14 mouse cellular contexts compared by ENCODE assay signal in the genomic region with DNA sequence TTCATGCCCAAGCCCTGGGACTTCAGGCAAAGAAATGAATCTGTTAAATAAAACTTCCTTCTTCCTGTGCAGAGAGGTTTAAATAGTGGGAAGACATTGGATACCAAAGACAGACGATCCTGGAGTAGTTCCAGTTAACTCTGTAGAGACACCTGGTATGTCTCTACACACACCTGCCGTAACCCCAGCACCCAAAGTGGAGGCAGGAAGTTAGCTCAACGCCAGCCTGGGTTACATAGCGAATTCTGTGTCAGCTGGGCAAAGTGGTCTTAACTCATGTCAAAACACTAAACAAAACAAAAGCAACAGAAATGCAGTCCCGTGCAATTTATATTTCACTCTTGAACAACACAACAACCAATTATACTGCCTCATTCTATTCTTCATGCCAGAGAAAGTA. TPM values are rescaled to one million over a fixed set of nuclear protein-coding genes. Genes with fewer than 3 reads are reported as not detected.
A peak's percentile ranks its signal among the peaks of the same experiment; 100 is the strongest.
DNase-seq lines count a peak whose midpoint lies in the region.
"Had no signal": no experiment of that assay in that cellular context is flagged by ENCODE, and none has a peak within 500 bp of the region (broad histone marks: within the 10 kb centered on the region; RNA-seq: fewer than 3 reads in every experiment).

No protein-coding gene starts in this region.

- intact Hi-C loops in heart, postnatal 14 days (cut with DNase I) = no loop called here

- peak; percentile 11 to 36 for DNase-seq in thymus, adult 18-20 months
- DNase-seq in thymus, postnatal 10 days (ENCODE audit: low spot score in 2 of 2) = peak; percentile 19 to 42
- DNase-seq in thymus, postnatal 36 days = peak; percentile 24 to 45
- no peak for DNase-seq in adrenal gland, postnatal 10 days
- DNase-seq in right cerebral cortex, postnatal 25 days = no peak
- no peak for DNase-seq in heart, postnatal 14 days
- DNase-seq: adrenal gland, postnatal 25 days; B cell, adult 2 months; cerebellum, adult 18-20 months; cerebellum, adult 9-10 months; cerebellum, postnatal 14 days; gastrocnemius, postnatal 10 days; gastrocnemius, postnatal 36 days; heart, adult 2 months had no signal

RNA-seq across cellular contexts. Expression of gene Rcl1, which starts 5.1 kb away (rescaled TPM):
- 10 to 100 TPM; 30.6 to 40.3 TPM for total RNA-seq in adrenal gland, postnatal 10 days (2021)
- 1 to 10 TPM; 5.6 to 6.8 TPM for total RNA-seq in heart, postnatal 14 days (2021)

RNA-seq across cellular contexts. Expression of gene Ak3, which starts 58.5 kb away (rescaled TPM):
- 100 to 1,000 TPM; 194 to 208 TPM for total RNA-seq in adrenal gland, postnatal 10 days (2021)
- total RNA-seq in heart, postnatal 14 days (2021) = 10 to 100 TPM; 86.6 to 88.6 TPM

Comparison
In these comparisons a context has a peak if more than half of its experiments do, and no peak if none do; other contexts are left out.
1. DNase-seq: peak in thymus, adult 18-20 months (2 of 2), thymus, postnatal 10 days (2 of 2) and thymus, postnatal 36 days (2 of 2); none in adrenal gland, postnatal 10 days (single experiment), right cerebral cortex, postnatal 25 days (single experiment) and heart, postnatal 14 days (0 of 2).
2. RNA of gene Rcl1, which starts 5.1 kb away (total RNA-seq): 30.6 to 40.3 TPM in adrenal gland, postnatal 10 days; 5.6 to 6.8 TPM in heart, postnatal 14 days; every median in the first group is over 4 times any median in the second.